Mouse (Mus musculus): ENCODE results near the gene Gucy2d. TPM values are rescaled to one million over a fixed set of nuclear protein-coding genes. Genes with fewer than 3 reads are reported as not detected.
A peak's percentile ranks its signal among the peaks of the same experiment; 100 is the strongest.

Gucy2d gene
- polyA plus RNA-seq, 1 experiment from 2014 or later = 0.28 TPM

GRCm38 (mm10) chr7:98503951-98504647 lies 63.9 kb downstream of the Gucy2d start:
- no peaks in the 10 kb centered on the region for H3K9me3 ChIP-seq (replicated peaks)
- no peak overlapping the region for H3K9ac ChIP-seq (replicated peaks)
- 72% methylated on average over 6 of the region's 6 CpGs for WGBS
- ATAC-seq (ENCODE audit: low FRiP score) = peak; percentile 57; the same call in 1 of the 2 replicates
- 0 out of 2 replicates have a peak overlapping the region, but pooled peaks have one; percentile 45 for H3K27ac ChIP-seq (replicated peaks)
- H3K4me1 ChIP-seq = peaks cover 22% of the 10 kb centered on the region
- no peak overlapping the region for H3K4me3 ChIP-seq (replicated peaks)
- no peaks in the 10 kb centered on the region for H3K27me3 ChIP-seq (replicated peaks)
- H3K36me3 ChIP-seq = no peaks in the 10 kb centered on the region
- no peak overlapping the region for H3K4me2 ChIP-seq

GRCm38 (mm10) chr7:98504726-98505314 lies 64.6 kb downstream of the Gucy2d start:
- peaks cover 22% of the 10 kb centered on the region for H3K4me1 ChIP-seq
- no peak overlapping the region for H3K9ac ChIP-seq (replicated peaks)
- no peaks in the 10 kb centered on the region for H3K9me3 ChIP-seq (replicated peaks)
- ATAC-seq (ENCODE audit: low FRiP score) = no peak
- no peaks in the 10 kb centered on the region for H3K27me3 ChIP-seq (replicated peaks)
- H3K36me3 ChIP-seq = no peaks in the 10 kb centered on the region
- peak overlapping the region; percentile 51; the same call in 1 of the 2 replicates for H3K27ac ChIP-seq (replicated peaks)
- H3K4me2 ChIP-seq = no peak overlapping the region
- WGBS = 41% methylated on average over 5 of the region's 5 CpGs
- H3K4me3 ChIP-seq (replicated peaks) = no peak overlapping the region

GRCm38 (mm10) chr7:98505664-98506063 lies 65.4 kb downstream of the Gucy2d start:
- no peak overlapping the region for H3K4me3 ChIP-seq (replicated peaks)
- ATAC-seq (ENCODE audit: low FRiP score) = no peak
- no peak overlapping the region for H3K9ac ChIP-seq (replicated peaks)
- H3K27ac ChIP-seq (replicated peaks) = no peak overlapping the region
- no peaks in the 10 kb centered on the region for H3K36me3 ChIP-seq
- WGBS = 38% methylated on average over 3 of the region's 3 CpGs
- no peak overlapping the region for H3K4me2 ChIP-seq
- H3K4me1 ChIP-seq = peaks cover 22% of the 10 kb centered on the region
- no peaks in the 10 kb centered on the region for H3K9me3 ChIP-seq (replicated peaks)
- no peaks in the 10 kb centered on the region for H3K27me3 ChIP-seq (replicated peaks)

- H3K4me1 ChIP-seq = no peaks in the 10 kb centered on the region
- H3K27ac ChIP-seq (replicated peaks) = no peak overlapping the region
- H3K9me3 ChIP-seq (replicated peaks) = no peaks in the 10 kb centered on the region
- no peaks in the 10 kb centered on the region for H3K27me3 ChIP-seq (replicated peaks)
- no peak for ATAC-seq (ENCODE audit: low FRiP score)
- H3K4me3 ChIP-seq (replicated peaks) = no peak overlapping the region
- no peak overlapping the region for H3K4me2 ChIP-seq
- H3K36me3 ChIP-seq = no peaks in the 10 kb centered on the region
- WGBS = 73% methylated on average over 15 of the region's 15 CpGs
- no peak overlapping the region for H3K9ac ChIP-seq (replicated peaks)
These were observed 71.0 kb downstream of the Gucy2d start for GRCm38 (mm10) chr7:98510961-98511958.

- H3K4me1 ChIP-seq = no peaks in the 10 kb centered on the region
- H3K27me3 ChIP-seq (replicated peaks) = no peaks in the 10 kb centered on the region
- H3K4me3 ChIP-seq (replicated peaks) = no peak overlapping the region
- no peak overlapping the region for H3K27ac ChIP-seq (replicated peaks)
- WGBS = 74% methylated on average over 3 of the region's 3 CpGs
- ATAC-seq (ENCODE audit: low FRiP score) = no peak
- H3K9ac ChIP-seq (replicated peaks) = no peak overlapping the region
- H3K4me2 ChIP-seq = no peak overlapping the region
- no peaks in the 10 kb centered on the region for H3K36me3 ChIP-seq
- no peaks in the 10 kb centered on the region for H3K9me3 ChIP-seq (replicated peaks)
These were observed 73.0 kb downstream of the Gucy2d start for GRCm38 (mm10) chr7:98513251-98513650.

GRCm38 (mm10) chr7:98522576-98522975 lies 82.4 kb downstream of the Gucy2d start:
- H3K4me1 ChIP-seq = peaks cover 26% of the 10 kb centered on the region
- H3K9ac ChIP-seq (replicated peaks) = no peak overlapping the region
- ATAC-seq (ENCODE audit: low FRiP score) = no peak
- no peak overlapping the region for H3K4me3 ChIP-seq (replicated peaks)
- WGBS = 79% methylated on average over 5 of the region's 5 CpGs
- peak overlapping the region; percentile 62; the same call in 1 of the 2 replicates for H3K27ac ChIP-seq (replicated peaks)
- no peaks in the 10 kb centered on the region for H3K27me3 ChIP-seq (replicated peaks)
- no peaks in the 10 kb centered on the region for H3K9me3 ChIP-seq (replicated peaks)
- no peak overlapping the region for H3K4me2 ChIP-seq
- no peaks in the 10 kb centered on the region for H3K36me3 ChIP-seq

GRCm38 (mm10) chr7:98523070-98523812 lies 83.0 kb downstream of the Gucy2d start:
- 68% methylated on average over 8 of the region's 8 CpGs for WGBS
- Histone ChIP-seq H3K4me3 (replicated peaks) (no peak overlapping the region), H3K27me3 (replicated peaks) (no peaks in the 10 kb centered on the region), H3K4me2 (peak overlapping the region; percentile 15; the same call in 1 of the 2 replicates), H3K9me3 (replicated peaks) (no peaks in the 10 kb centered on the region), H3K36me3 (no peaks in the 10 kb centered on the region), H3K9ac (replicated peaks) (no peak overlapping the region), H3K27ac (replicated peaks) (peak overlapping the region; percentile 62), H3K4me1 (peaks cover 26% of the 10 kb centered on the region)
- ATAC-seq (ENCODE audit: low FRiP score) = peak; percentile 45

GRCm38 (mm10) chr7:98523813-98524361 lies 83.7 kb downstream of the Gucy2d start:
- Histone ChIP-seq H3K9ac (replicated peaks) (no peak overlapping the region), H3K4me1 (peaks cover 26% of the 10 kb centered on the region), H3K9me3 (replicated peaks) (no peaks in the 10 kb centered on the region), H3K27ac (replicated peaks) (peak overlapping the region; percentile 62), H3K36me3 (no peaks in the 10 kb centered on the region), H3K27me3 (replicated peaks) (no peaks in the 10 kb centered on the region), H3K4me2 (peak overlapping the region; percentile 15; the same call in 1 of the 2 replicates), H3K4me3 (replicated peaks) (no peak overlapping the region)
- peak; percentile 66 for ATAC-seq (ENCODE audit: low FRiP score)
- 4% methylated on average over 7 of the region's 7 CpGs for WGBS

GRCm38 (mm10) chr7:98524401-98524800 lies 84.2 kb downstream of the Gucy2d start:
- Histone ChIP-seq H3K4me1 (peaks cover 26% of the 10 kb centered on the region), H3K36me3 (no peaks in the 10 kb centered on the region), H3K4me2 (no peak overlapping the region), H3K27me3 (replicated peaks) (no peaks in the 10 kb centered on the region), H3K27ac (replicated peaks) (peak overlapping the region; percentile 62), H3K4me3 (replicated peaks) (no peak overlapping the region), H3K9ac (replicated peaks) (no peak overlapping the region), H3K9me3 (replicated peaks) (no peaks in the 10 kb centered on the region)
- no peak for ATAC-seq (ENCODE audit: low FRiP score)
- 28% methylated on average over 6 of the region's 6 CpGs for WGBS

GRCm38 (mm10) chr7:98524869-98525699 lies 84.9 kb downstream of the Gucy2d start:
- 81% methylated on average over 6 of the region's 6 CpGs for WGBS
- Histone ChIP-seq H3K27me3 (replicated peaks) (no peaks in the 10 kb centered on the region), H3K4me2 (no peak overlapping the region), H3K36me3 (no peaks in the 10 kb centered on the region), H3K9me3 (replicated peaks) (no peaks in the 10 kb centered on the region), H3K27ac (replicated peaks) (peak overlapping the region; percentile 62; the same call in 1 of the 2 replicates), H3K9ac (replicated peaks) (no peak overlapping the region), H3K4me1 (peaks cover 26% of the 10 kb centered on the region), H3K4me3 (replicated peaks) (no peak overlapping the region)
- no peak for ATAC-seq (ENCODE audit: low FRiP score)

Data from neural tube, embryonic 15.5 days (tissue).